Mouse (Mus musculus) liver (tissue): Measurements from ENCODE around the gene Bhlhe23.

ENCODE experiments used
- DNase-seq: peaks from one replicate; pipeline ENCODE4 v3.0.0-alpha.2; 2020; ENCODE audit warnings: mixed read lengths

Bhlhe23 gene

DNA sequence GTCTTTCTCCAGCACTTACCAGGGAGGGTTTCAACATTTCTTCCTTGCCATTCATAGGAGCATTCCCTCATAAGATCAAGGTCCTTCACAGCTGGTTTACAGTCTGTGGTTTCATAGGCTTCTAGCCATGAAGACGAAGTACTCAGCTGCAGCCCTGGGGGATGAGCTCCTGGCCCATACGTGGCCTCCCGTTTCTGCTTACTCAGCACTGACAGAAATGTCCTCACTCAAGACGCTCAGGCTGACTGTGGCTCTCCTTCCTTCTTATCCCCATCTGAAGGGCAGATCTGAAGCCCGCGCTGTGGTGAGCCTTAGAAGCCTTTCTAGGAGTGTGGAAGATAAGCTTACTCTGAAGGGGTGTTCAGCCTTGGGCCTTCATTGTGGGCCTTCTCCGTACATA, 11.0 kb downstream of the Bhlhe23 start:
- no peak for DNase-seq

DNA sequence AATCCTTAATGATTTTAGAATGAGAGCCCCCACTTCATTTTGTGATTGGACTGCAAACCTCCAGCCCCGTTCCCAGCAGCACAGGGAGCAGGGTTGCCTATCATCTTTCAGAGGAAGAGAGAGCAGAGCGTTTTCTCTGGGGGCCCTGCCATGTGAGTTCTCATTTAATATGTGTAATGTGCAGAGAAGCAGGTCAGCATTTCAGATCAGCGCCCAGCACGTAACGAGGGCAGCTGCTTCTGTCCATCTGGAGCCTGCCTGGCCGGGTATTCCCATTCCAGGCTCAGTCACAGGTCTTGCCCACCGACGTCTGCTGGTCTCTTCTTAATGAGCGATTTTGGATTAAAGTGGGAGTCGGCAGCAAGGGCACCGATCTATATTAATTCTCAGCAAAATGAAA, 11.7 kb downstream of the Bhlhe23 start:
- no peak for DNase-seq

DNA sequence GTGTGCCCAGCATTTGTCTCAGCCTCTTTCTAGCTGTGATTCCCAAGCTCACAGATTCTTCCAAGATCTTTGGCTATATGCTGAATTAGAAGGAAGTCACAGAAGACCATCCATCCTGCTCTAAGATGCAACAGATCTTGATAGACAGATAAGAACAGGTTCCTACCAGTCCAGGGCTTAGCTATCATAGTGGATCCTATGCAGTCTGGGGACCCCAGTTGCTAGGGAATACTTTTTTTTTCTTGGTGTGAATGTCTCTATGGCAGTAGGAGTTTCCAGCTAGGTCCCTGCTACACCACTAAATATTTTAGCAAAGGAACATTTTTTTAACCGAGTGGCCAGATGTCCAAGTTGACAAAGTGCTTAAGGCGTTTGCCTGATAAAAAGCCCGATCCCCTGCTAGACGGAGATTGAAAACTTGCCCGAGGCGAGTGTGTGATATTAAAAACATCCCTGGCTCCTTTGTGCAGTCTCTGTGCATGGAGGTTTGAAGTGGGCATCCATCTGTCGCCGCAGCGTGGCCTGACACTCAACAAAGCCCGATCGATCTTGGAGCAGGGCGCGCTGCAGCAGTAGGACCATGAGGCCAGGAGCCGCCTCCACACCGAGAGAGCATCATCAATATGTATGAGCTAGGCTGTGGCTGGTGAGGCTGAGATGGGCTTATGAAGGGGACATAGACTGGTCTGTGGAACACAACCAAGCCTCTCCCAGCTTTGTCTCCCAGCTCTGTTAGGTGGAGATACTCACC, 18.0 kb downstream of the Bhlhe23 start:
- no peak for DNase-seq

DNA sequence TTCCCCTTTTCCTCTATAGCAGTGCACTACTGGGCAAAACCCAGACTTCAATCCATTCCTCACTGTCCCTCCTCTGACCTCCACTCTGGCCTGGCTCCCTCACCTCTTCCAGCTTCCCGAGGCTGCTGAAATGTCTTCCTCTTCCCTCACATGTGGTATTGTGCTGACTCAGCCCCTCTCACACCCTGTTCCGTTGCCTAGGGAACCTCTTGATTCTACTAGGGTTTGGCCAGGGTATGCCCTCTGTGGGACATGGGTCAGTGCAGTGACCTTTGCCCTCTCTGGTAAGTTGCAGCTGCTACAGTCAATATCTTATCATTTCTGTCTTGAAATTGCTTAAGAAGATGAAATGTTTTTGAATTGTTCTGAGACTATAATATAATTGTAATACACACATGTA, 19.9 kb downstream of the Bhlhe23 start:
- no peak for DNase-seq

DNA sequence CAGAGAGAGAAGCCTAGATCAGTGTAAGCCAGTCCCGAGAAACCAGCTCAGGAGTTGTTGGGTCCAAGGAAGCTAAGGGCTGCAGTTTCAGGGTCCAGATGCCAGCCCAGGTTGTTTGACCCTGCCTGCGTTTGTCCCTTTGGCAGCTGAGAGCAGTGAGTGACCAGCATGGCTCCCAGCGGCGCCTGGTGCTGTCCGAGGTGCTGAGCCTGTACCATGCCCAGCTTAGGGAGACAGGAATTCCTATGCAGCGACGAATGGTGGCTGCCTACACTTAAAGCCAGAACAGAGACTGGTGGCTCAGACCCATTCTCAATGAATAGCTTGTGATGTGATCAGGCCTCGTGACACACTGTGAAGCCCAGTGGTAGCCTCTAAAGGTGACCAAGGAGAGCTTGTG, 20.8 kb downstream of the Bhlhe23 start:
- DNase-seq: peak; percentile 45

DNA sequence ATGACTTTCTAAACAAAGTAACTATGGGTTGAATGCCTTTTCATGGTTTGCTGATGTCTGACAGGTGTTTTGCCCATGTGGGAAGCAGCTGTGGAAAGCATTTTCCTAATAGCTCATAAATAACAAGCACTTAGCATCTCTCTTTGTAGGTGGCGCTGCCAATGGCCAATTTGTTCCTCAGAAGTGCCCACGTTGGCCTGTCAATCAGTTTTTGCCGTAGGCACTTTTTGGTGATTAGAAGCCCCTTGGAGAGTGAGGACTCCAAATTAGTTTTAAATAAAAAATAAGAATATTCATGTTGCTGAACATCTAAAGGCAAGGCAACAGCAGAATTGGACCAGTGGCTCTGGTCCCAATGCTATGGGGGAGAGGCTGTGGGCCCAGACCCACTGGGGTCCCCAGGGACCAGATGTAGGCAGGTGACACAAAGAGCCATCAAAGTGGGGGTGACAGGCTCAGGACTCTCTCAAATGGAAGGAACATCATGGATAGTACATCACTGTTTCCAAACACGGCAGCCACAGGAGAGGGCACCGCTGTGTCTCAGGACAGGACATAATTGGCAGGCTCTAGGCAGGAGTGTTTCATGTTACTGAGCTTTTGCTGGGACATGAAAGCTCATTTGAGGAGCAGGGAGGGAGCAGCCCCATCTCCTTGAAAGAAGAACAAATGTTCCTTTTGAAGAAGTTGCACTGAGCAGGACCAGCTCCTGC, 21.6 kb downstream of the Bhlhe23 start:
- DNase-seq: no peak

DNA sequence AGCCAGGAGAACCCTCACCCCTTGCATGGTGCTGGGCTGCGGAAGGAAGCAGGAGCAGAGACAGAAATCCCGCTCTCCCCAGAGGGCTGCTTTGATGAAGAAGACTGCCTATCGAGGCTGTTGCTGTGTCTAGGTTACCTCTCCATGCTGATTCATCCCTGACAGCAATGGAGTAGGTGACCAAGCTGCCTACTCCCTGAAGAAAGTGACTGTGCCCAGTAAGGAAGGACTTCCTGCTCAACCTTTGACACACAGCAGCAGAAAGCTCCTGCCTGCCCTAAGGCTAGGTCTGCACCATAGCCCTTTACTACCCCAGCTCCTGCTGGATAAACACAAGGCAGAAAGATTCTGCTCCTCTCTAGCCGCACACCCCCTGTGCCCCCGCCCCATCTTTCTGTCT, 27.8 kb downstream of the Bhlhe23 start:
- no peak for DNase-seq

DNA sequence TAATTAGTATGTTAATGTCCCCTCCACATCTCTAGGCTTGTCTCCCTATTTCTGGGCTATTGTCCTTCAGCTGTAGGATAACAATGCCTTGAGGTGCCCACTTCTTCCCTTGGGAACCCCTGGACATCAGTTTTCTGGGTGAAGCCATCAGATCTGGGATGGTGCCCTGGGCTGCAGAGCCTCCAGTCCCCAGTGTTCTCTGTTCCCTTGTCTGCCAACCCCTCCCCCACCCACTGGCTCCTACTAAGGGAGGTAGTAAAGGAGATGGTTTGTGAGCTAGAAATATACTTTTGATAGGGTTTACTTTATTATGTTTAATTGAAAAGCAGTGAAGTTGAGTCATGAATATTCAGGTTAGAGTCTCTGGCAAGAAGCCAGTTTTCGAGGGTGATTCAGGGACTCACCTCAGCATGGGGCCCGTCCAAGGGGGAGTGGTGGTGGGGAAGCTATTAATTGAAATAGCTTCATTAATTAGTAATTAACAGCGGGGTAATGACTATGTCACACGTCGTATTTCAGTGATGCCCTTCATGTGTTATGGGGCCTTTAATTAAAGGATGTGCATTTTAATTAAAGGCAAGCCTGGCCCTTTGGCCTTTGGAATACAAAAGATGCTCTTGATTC, 30.0 kb downstream of the Bhlhe23 start:
- no peak for DNase-seq

DNA sequence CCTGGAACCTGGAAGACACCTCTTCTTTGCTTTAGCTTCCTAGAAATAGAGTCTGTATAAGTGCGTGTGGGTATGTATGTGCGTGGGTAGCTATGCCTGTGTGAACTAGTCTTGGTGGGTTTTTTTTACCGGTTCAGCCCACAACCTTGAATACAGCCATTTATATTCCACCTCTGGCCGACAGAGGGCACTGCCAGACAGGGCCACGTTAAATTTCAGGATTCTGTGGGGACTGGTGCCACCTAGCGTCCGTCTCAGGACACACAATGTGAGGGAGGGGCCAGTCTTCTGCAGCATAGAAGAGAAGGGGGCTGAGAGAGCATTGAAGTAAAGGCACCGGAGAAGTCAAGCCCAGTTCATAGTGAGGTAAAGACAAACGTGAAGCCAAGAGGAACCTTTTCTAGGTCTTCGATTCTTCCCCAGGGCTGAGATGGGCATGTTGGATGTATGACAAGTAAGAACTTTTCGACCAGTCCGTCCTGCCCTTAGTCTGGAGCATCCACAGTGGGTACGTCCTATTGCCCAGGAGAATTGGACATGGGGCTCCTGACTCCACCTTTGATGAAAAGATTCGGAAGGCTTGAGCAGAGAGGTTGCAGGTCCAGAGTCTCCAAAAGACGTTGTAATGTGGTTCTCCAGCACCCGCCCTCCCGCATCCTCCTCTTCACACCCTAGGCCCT, 31.3 kb downstream of the Bhlhe23 start:
- peak; percentile 86 for DNase-seq

DNA sequence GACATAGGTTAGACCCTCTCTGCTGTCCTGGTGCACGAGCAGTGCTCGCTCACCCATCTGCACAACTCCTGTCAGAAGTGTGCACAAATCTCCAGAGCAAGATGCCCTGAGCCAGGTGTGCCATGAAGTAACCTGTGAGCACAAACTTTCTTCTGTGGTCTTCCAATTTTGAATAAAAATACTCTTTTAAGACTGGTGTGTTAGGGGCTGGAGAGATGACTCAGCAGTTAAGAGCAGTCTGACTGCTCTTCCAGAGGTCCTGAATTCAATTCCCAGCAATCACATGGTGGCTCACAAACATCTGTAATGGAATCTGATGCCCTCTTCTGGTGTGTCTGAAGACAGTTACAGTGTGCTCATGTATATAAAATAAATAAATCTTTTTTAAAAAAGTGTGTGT, 33.4 kb downstream of the Bhlhe23 start:
- DNase-seq: no peak

DNA sequence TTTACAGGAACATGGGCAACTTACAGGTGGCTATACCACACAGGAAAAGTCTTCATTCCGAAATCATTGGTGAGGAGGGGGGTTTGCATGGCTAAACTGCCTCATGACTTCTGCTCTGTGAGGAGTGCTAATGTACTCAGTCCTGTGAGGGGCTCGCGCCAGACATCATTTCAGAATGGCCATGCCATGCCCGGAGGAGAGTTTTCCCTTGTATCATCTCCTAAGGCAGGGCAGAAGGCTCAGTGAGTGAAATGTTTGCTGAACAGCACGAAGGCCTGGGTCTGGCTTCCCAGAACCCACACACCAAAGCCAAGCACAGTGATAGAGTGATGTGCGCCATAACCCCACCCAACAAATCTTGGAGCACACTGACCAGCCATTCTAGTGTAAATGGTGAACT, 33.9 kb downstream of the Bhlhe23 start:
- no peak for DNase-seq

DNA sequence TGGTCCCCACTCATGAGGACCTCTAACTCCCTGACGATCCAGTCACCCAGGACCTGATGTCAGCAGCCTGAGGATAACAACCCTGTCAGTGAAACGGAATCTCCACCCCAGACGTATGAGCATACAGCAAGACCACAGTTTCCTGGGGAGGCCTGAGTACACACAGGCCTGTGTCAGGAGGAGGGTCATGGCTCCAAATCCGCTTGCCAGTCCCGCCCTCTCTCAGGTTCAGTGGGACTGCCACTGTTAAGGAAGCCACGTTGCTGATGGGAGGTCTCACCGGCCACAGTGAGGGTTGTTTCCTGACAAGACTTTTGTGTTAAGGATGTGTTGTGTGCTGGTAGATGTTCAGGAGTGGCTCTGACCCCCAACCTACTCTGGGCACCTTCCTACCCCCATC, 35.3 kb downstream of the Bhlhe23 start:
- DNase-seq: no peak

DNA sequence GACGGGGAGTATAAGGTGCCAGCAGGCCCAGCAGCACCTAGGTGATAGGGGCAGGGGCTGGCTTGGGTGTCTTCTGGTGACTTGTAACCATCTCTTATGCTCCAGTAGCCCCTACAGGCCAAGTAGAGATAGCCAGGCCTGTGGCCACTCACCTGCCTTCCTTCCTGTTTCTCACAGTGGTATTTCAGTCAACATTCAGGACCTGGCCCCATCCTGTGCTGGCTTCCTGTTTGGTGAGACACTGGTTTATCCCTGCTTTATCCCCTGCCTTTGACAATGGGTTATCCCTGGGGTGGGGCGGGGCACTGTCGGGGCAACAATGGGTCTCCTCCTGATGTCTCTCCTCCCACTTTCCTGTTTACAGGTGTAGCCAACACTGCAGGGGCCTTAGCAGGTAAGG, 36.4 kb downstream of the Bhlhe23 start:
- DNase-seq: no peak

DNA sequence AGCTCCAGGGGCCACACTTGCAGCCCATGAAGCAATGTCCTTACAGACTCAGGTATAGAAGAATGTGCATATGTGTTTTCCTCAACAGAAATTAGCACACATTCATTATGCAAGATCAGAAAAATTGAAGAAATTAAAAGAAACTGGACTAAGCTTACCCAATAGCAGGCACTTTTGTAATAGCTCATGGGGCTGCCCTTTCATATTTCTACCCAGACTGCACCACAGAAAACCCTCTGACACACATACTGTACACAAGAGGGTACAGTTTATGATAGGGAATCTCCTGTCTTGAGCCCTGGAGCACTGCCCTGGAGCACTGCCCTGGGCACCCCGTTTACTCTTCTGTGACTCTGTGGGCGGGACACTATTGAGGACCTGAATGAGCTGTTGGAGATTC, 38.7 kb downstream of the Bhlhe23 start:
- DNase-seq: no peak

DNA sequence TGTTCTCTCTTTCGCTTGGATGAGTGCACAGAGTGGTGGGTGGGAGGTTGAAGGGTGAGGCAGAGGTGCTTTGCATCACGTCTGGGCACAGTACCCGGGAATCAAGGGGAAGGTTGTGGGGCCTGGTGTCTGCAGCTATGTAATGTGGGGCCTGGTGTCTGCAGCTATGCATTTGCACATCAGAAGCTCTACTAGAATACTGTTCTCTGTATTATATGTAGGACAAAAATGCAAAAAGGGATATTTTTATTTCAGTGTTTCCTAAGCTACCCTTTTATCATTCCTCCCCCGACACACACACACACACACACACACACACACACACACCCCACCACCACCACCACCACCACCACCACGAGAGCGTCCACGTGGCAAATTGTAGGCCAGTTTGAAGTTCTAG, 41.5 kb downstream of the Bhlhe23 start:
- no peak for DNase-seq

DNA sequence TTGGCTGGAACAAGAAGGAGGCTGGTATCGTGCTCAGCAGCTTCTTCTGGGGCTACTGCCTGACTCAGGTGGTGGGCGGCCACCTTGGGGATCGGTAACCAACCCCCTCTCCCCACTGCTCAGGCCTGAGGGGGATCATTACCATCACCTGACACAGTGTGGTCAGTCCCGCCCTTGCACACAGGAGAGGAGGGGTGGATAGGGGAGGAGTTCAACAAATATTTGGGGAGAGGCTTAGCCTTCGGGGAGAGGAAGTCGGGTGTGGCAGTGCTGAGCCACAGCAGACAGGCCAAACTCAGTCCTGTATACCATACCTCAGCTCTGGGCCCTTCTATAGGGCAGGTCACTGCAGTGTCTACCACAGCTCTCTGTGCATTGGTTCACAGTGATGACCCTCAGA, 44.7 kb downstream of the Bhlhe23 start:
- DNase-seq: no peak

DNA sequence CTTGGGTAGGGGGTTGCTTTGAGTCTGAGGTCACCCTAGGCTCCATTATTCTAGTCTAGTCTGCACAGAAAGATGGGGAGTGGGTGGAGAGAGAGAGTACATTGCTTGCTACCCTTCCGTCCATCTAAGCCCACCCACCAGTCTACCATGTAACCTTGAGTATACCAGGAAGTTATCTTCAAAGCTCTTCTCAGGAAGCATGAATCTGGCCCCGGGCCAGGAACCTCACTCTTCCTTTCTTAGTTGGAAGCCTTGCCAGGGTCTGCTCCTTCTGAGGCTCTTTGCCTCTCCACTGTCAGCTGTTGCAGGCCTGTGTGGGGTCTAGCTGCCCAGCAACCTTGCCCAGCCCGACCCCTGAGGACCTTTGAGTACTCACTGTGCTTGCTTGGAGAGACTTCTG, 45.7 kb downstream of the Bhlhe23 start:
- no peak for DNase-seq

DNA sequence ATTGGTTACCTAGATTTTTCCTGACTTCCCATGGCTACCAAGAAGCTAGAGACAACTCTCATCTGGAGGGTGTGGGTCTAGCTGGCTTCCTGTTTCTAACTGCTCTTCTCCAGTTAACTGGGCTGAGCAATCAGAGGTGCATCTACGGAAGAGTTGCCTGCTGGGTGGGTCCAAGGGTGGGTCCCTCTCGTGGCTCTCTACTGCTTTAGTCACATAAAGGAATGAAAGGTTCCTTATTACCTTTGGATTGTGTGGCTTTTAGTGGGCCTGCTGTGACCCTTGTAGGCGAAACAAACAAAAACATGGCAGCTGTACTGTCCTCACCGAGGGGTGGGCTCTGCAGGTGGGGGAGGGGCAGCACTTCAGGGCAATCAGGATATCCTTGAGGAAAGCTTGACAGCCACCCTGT, 49.1 kb downstream of the Bhlhe23 start:
- no peak for DNase-seq

DNA sequence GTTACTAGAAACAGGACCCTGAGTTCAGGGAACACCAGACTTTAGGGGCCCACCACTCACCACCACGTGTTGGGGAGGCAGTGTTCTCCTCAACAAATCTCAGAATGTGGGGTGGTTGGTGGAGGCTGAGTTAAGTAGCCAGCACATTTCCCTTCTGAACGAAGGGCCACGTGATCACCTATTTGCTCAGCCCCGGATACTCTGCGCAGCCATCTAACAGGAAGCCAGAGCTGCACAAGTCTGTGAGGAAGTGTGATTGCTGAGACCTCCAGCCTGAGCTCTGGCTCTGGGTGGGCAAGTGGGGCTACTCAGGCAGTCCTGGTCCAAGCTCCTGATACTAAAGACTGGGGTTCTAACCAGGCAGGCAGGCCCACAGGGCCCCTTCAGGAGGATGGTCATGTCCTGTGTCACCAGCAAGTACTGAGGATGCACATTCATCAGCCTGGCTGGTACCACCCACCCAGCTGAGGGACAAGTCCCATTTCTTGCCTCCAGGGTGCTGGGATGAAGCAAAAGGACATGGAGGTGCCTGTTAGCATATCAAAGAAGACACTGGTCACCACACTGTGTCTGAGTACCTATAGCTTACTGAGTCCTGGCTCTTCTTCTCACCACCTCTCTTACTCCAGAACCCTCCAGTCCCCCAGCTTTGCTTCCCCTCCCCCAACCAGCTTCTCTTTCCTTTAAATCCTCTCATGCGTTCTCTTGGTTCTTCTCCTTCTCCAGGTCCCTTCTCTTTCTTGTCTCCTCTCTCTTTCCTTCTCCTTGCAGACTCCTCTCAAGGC, 49.9 kb downstream of the Bhlhe23 start:
- DNase-seq: peak; percentile 34

DNA sequence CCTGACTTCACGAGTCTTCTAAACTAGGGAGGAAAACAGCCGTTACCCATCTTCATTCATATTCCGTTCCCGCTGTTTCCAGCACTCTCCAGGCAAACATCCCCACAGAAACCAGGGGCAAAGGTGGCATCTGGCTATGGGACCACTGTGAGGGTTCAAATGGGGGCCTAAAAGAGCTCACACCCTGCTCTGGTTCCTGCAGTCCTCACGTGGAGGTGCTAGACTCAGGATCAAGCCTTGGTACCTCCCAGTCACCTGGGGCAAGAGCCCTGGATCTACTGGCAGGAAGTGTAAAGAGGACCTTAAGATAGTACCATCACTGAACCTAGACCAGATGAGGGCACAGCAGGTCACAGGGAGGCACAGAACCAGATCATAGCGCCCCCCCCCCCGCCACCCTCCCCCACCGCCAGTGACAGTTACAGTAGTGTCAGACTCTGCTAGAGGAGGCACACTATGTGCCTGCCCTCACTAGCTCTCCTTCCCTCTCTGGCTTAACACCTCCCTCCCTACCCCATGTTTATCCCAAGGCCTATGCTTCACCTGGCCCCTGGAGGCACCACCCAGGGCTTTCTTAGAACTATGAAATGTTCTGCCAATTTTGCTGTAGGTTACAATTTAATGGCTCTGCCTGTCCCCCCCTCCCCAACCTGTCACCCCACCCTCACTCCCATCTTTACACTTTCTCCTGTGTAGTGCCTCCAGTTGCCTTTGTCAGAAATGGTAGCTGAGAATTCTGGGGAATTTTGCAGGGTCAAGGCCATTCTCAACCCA, 50.7 kb downstream of the Bhlhe23 start:
- DNase-seq: no peak

DNA sequence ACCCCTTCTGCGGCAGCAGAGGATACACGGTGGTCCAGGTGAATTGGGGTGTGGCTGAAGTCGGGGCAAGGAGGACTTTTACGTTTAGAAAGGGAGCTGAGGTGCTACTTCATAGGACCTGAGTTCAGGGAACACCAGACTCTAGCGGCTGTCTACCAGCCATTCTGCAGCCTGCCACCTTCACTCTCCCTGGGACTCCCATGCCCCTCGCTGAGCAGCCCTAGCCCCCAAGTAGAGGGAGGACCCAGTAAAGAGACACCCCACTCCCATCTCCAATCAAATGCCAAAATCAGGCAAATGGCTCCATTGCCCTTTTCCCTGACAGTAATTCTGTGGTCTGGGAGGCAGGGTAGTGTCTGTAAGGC, 51.3 kb downstream of the Bhlhe23 start:
- no peak for DNase-seq
